Mouse (Mus musculus) limb, embryonic 10.5 days (tissue): ENCODE results near the gene Cks1b. TPM values are rescaled to one million over a fixed set of nuclear protein-coding genes. Genes with fewer than 3 reads are reported as not detected.

Experiments
- DNase-seq: peaks from one replicate; pipeline ENCODE4 v3.0.0-alpha.2; 2017; ENCODE audit warnings: low spot score
- H3K27ac ChIP-seq: fragments of 300-500 bp; sonication (generic); 2 replicates; pipeline ENCODE4 v1.5.1; 2016; ENCODE audit warnings: mild to moderate bottlenecking
- H3K27me3 ChIP-seq: fragments of 300-500 bp; sonication (generic); 2 replicates; pipeline ENCODE4 v1.6.1; 2016; ENCODE audit warnings: low read depth, mild to moderate bottlenecking; ENCODE audit not compliant: poor library complexity, severe bottlenecking
- H3K36me3 ChIP-seq: fragments of 300-500 bp; sonication (generic); 2 replicates; pipeline ENCODE4 v1.6.1; 2016; ENCODE audit warnings: mild to moderate bottlenecking, moderate library complexity
- H3K4me1 ChIP-seq: fragments of 300-500 bp; sonication (generic); 2 replicates; pipeline ENCODE4 v1.6.1; 2016
- H3K4me3 ChIP-seq: fragments of 300-500 bp; sonication (generic); 2 replicates; pipeline ENCODE4 v1.5.1; 2016; ENCODE audit warnings: mild to moderate bottlenecking, moderate library complexity
- H3K9me3 ChIP-seq: fragments of 300-500 bp; sonication (generic); replicated peaks from 2 replicates; pipeline ENCODE4 v1.6.1; 2016; ENCODE audit warnings: mild to moderate bottlenecking
- WGBS: fragments of 180-500 bp; shearing (Covaris S2); methylation state at CpG from one replicate; pipeline ENCODE4 v1.1.7; 2016; 5-methylcytosine and 5-hydroxymethylcytosine counted together
- polyA plus RNA-seq: library from polyadenylated mRNA; unstranded; fragments of >200 nt; fragmentation: Nextera tagmentation; extraction: Ambion mirVana; gene quantifications from 2 replicates; pipeline ENCODE4 v1.2.1, GENCODE M21; 2016

The Cks1b gene
- 898 and 922 TPM in 2 replicates for polyA plus RNA-seq

GRCm38 (mm10) chr3:89418170-89418860 lies at the start of gene Cks1b, which contains the start of gene Shc1:
Gene Cks1b, minus strand, starts transcription at chr3:89418383.
Gene Shc1, plus strand, starts transcription at chr3:89418443.
- peak within 1 kb of the TSS; percentile 73 for H3K4me3 ChIP-seq
- no peaks in the 10 kb centered on the region for H3K9me3 ChIP-seq
- under 1% methylated on average over 39 of the region's 39 CpGs for WGBS
- DNase-seq: peak; percentile 88
- peak within 1 kb of the TSS; percentile 88 for H3K27ac ChIP-seq
- H3K36me3 ChIP-seq: peaks cover 45% of the 10 kb centered on the region
- peaks cover 48% of the 10 kb centered on the region for H3K4me1 ChIP-seq
- H3K27me3 ChIP-seq: no peaks in the 10 kb centered on the region

- WGBS: under 1% methylated on average over 36 of the region's 36 CpGs
- Histone ChIP-seq H3K9me3 (no peaks in the 10 kb centered on the region), H3K4me3 (peak overlapping the region; percentile 57)
Measured at GRCm38 (mm10) chr3:89458965-89459807, 41.0 kb upstream of the Cks1b start.

GRCm38 (mm10) chr3:89458372-89458964 lies 40.3 kb upstream of the Cks1b start:
- WGBS: 57% methylated on average over 13 of the region's 13 CpGs
- peaks cover 8% of the 10 kb centered on the region for H3K36me3 ChIP-seq
- H3K27me3 ChIP-seq: no peaks in the 10 kb centered on the region
- peak overlapping the region; percentile 90 for H3K27ac ChIP-seq
- peaks cover 29% of the 10 kb centered on the region for H3K4me1 ChIP-seq
- H3K4me3 ChIP-seq: peak overlapping the region; percentile 57
- no peaks in the 10 kb centered on the region for H3K9me3 ChIP-seq
- DNase-seq: no peak

More at GRCm38 (mm10) chr3:89458965-89459807, 41.0 kb upstream of the Cks1b start:
- Histone ChIP-seq H3K27ac (peak overlapping the region; percentile 90), H3K36me3 (peaks cover 8% of the 10 kb centered on the region), H3K4me1 (peaks cover 29% of the 10 kb centered on the region), H3K27me3 (no peaks in the 10 kb centered on the region)
- peak; percentile 96 for DNase-seq

- H3K27me3 ChIP-seq: no peaks in the 10 kb centered on the region
Measured at GRCm38 (mm10) chr3:89456726-89457665, 38.8 kb upstream of the Cks1b start.

GRCm38 (mm10) chr3:89455786-89456285 lies 37.7 kb upstream of the Cks1b start:
- no peak overlapping the region for H3K27ac ChIP-seq
- no peak overlapping the region for H3K4me3 ChIP-seq
- WGBS: 69% methylated on average over 1 of the region's 1 CpGs
- H3K9me3 ChIP-seq: no peaks in the 10 kb centered on the region
- DNase-seq: no peak
- no peaks in the 10 kb centered on the region; the same call in 1 of the 2 replicates for H3K36me3 ChIP-seq
- peaks cover 41% of the 10 kb centered on the region for H3K4me1 ChIP-seq
- H3K27me3 ChIP-seq: no peaks in the 10 kb centered on the region

More at GRCm38 (mm10) chr3:89456726-89457665, 38.8 kb upstream of the Cks1b start:
- Histone ChIP-seq H3K36me3 (peaks cover 5% of the 10 kb centered on the region), H3K9me3 (no peaks in the 10 kb centered on the region), H3K27ac (no peak overlapping the region), H3K4me1 (peaks cover 31% of the 10 kb centered on the region), H3K4me3 (no peak overlapping the region)
- peak; percentile 87 for DNase-seq
- 45% methylated on average over 10 of the region's 10 CpGs for WGBS

- Histone ChIP-seq H3K9me3 (no peaks in the 10 kb centered on the region), H3K36me3 (0 out of 2 replicates have a peak, but pooled peaks cover 2% of the 10 kb centered on the region), H3K27me3 (no peaks in the 10 kb centered on the region), H3K4me3 (no peak within 1 kb of the TSS), H3K4me1 (peaks cover 35% of the 10 kb centered on the region), H3K27ac (0 out of 2 replicates have a peak within 1 kb of the TSS, but pooled peaks have one; percentile 26)
- 54% methylated on average over 10 of the region's 10 CpGs for WGBS
- DNase-seq: no peak
Measured at GRCm38 (mm10) chr3:89454401-89455177, 36.4 kb upstream of the Cks1b start, which contains the start of gene Pmvk. Gene Pmvk, plus strand, starts transcription at chr3:89454541.

- Histone ChIP-seq H3K4me1 (peaks cover 25% of the 10 kb centered on the region), H3K36me3 (peaks cover 10% of the 10 kb centered on the region), H3K4me3 (no peak overlapping the region), H3K27ac (no peak overlapping the region), H3K27me3 (no peaks in the 10 kb centered on the region), H3K9me3 (no peaks in the 10 kb centered on the region)
- 96% methylated on average over 1 of the region's 1 CpGs for WGBS
- no peak for DNase-seq
Measured at GRCm38 (mm10) chr3:89451916-89452315, 33.7 kb upstream of the Cks1b start.

- Histone ChIP-seq H3K4me3 (no peak overlapping the region), H3K9me3 (no peaks in the 10 kb centered on the region), H3K36me3 (peaks cover 27% of the 10 kb centered on the region), H3K4me1 (peaks cover 20% of the 10 kb centered on the region), H3K27me3 (no peaks in the 10 kb centered on the region), H3K27ac (no peak overlapping the region)
- 50% methylated on average over 7 of the region's 7 CpGs for WGBS
- DNase-seq: peak; percentile 75
Measured at GRCm38 (mm10) chr3:89449541-89449940, 31.4 kb upstream of the Cks1b start.

GRCm38 (mm10) chr3:89448720-89449537 lies 30.7 kb upstream of the Cks1b start:
- Histone ChIP-seq H3K27ac (0 out of 2 replicates have a peak overlapping the region, but pooled peaks have one; percentile 26), H3K4me1 (peaks cover 17% of the 10 kb centered on the region), H3K36me3 (peaks cover 27% of the 10 kb centered on the region), H3K27me3 (no peaks in the 10 kb centered on the region), H3K9me3 (no peaks in the 10 kb centered on the region), H3K4me3 (no peak overlapping the region)
- no peak for DNase-seq
- WGBS: 70% methylated on average over 13 of the region's 13 CpGs

- H3K27me3 ChIP-seq: no peaks in the 10 kb centered on the region
- peaks cover 17% of the 10 kb centered on the region for H3K36me3 ChIP-seq
- WGBS: 93% methylated on average over 2 of the region's 2 CpGs
- H3K4me3 ChIP-seq: no peak overlapping the region
- no peaks in the 10 kb centered on the region for H3K9me3 ChIP-seq
- peaks cover 26% of the 10 kb centered on the region for H3K4me1 ChIP-seq
- H3K27ac ChIP-seq: no peak overlapping the region
- no peak for DNase-seq
Measured at GRCm38 (mm10) chr3:89440691-89441090, 22.5 kb upstream of the Cks1b start.
